Mouse (Mus musculus) brain, embryonic 14.5 days (tissue): ENCODE results near the gene M1ap. TPM values are rescaled to one million over a fixed set of nuclear protein-coding genes. Genes with fewer than 3 reads are reported as not detected.

Experiments used
- DNase-seq: peaks from one replicate; pipeline ENCODE4 v3.0.0-alpha.2; 2011; ENCODE audit warnings: low read depth
- CTCF ChIP-seq: fragments of 200-500 bp; IDR thresholded peaks from 2 replicates; pipeline ENCODE4 v1.5.1; 2012; ENCODE audit warnings: inconsistent platforms, mild to moderate bottlenecking, moderate library complexity, borderline replicate concordance; ENCODE audit not compliant: insufficient read depth, insufficient read length; ENCODE audit errors: extremely low read depth
- POLR2A ChIP-seq: fragments of 200-500 bp; IDR thresholded peaks from 2 replicates; pipeline ENCODE4 v1.6.1; 2012; ENCODE audit warnings: mild to moderate bottlenecking, inconsistent platforms, borderline replicate concordance; ENCODE audit not compliant: poor library complexity, insufficient read depth, insufficient read length, severe bottlenecking; ENCODE audit errors: extremely low read depth
- polyA plus RNA-seq: library from polyadenylated mRNA; depleted of rRNA; stranded (reverse); fragments of >200 nt; gene quantifications from 2 replicates; pipeline ENCODE4 v1.2.3, GENCODE M21; 2012; rRNA removed

Gene M1ap
- polyA plus RNA-seq, 1 experiment = 0.15 TPM

DNA sequence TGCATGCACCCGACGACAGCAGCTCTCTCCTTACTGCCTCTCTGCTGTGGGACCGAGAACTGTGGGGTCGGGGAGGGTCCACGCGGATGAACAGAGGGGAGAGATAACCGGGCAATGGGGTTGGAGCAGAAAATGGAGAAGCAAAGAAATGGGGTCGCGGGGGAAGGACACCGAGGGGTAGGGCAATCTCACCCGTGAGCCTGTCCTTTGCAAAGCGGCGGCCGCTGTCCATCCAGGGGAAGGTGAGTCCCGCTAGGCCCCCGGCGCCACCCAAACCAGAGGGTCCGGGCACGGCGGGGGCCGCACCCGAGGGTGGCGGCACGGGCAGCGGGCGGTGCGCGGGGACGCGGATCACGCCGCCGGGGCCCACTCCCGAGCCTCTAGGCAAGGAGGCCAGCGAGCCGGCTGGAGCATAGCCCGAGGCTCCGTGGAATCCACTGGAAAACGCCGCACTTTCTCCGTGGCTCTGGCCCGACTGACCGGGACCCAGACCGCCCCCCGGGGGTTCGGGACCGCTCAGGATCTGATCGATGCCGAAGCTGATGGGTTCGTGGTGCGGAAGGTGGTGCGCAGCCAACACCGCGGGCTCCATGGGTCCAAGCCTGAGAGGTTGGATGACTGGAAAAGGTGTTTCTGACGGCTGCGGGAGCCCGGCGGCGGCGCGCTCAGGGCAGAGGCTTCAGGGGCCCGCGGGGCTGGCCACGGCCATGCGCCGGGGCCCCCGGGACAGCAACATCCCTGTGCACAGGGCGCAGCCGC lies 123.0 kb downstream of the M1ap start:
- TF ChIP-seq CTCF = no peak
- no peak for TF ChIP-seq POLR2A
- DNase-seq = no peak

DNA sequence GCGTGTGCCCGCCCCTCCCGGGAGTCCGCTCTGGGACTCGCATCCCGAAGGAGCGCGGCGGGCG lies 123.4 kb downstream of the M1ap start, which contains the start of gene Tlx2:
TSS of gene Tlx2 (minus strand) at position 47 of the 64 bp plus-strand sequence.
- no peak for TF ChIP-seq CTCF
- no peak for TF ChIP-seq POLR2A
- no peak for DNase-seq

DNA sequence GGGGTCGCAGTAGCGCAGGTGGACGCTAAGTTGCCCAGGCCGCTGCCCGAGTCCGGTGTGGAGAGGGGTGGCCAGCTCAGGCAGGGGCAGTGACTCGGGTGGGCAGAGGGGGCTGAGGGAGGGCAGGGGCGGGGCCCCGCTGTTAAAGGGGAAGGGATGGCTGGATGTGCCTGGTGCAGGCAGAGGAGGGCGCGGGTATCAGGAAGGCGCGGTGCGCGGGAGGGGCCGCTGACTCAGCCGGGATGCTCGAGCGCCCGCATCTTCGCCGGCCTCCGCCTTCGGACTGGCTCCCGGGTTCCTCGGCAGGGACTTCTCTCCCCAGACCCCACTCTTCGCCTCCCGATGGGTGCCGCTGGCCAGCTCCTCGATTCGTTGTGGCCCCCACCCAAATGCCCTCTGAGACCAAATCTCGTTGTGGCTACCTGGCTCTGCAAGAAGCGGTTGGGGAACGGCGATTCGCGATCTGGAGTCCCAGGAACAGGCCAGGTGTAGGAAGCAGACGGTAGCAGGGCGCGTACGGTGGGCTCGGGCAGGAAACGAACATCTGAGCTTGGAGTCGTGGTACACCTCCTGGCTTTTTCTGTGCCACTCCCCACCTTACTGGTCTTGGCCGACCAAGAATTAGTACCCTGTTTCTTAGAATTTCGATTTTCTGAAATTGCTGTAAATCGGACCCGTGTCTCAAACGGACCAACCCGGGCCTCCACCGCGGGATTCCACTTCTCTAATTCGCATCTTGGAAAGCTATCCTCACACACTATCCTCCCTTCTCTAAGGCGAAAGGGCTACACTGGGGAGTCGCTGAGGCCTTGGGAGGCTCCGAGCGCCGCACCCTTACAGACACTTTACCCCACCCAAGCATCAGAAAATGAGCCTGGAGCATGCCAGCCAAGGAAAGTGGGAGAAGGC lies 123.9 kb downstream of the M1ap start:
- TF ChIP-seq CTCF (no peak), POLR2A (no peak)
- peak; percentile 62 for DNase-seq

DNA sequence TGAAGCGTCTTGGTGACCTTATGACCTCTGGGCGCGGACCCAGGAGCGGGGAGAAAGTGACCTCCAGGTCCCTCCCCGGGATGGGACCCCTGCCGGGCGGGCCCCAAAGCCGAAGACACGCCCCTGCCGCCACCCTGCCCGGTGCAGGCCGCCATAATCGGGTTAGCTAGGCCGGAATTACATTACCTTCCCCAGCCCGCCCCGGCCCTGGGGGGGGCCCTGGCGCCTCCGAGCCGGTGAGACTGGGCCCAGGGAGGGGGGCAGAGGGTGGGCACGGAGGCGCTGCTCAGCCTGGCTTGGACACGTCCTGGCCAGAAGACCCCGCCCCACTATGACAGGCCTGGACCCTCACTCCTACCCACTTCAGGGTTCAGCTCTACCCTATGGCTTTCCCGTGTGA lies 124.5 kb downstream of the M1ap start:
- DNase-seq = no peak
- no peak for TF ChIP-seq CTCF
- no peak for TF ChIP-seq POLR2A

DNA sequence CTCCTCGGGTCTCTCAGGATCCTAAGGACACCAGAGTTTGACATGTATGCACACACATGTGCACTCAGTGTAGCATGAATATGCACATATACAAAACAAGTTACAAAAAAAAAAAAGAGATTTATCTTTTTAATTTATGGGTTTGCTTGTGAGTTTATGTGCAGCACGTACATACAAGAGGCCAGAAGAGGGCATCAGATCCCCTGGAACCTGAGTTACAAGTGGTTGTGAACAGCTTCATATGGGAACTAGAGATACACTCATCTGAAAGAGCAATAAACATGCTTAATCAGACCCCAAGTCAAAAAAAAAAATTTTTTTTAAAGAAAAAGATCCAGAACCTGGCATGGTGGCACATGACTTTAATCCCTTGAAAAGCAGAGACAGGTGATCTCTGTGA lies 128.3 kb downstream of the M1ap start:
- peak; percentile 32 for DNase-seq
- no peak for TF ChIP-seq CTCF
- no peak for TF ChIP-seq POLR2A

DNA sequence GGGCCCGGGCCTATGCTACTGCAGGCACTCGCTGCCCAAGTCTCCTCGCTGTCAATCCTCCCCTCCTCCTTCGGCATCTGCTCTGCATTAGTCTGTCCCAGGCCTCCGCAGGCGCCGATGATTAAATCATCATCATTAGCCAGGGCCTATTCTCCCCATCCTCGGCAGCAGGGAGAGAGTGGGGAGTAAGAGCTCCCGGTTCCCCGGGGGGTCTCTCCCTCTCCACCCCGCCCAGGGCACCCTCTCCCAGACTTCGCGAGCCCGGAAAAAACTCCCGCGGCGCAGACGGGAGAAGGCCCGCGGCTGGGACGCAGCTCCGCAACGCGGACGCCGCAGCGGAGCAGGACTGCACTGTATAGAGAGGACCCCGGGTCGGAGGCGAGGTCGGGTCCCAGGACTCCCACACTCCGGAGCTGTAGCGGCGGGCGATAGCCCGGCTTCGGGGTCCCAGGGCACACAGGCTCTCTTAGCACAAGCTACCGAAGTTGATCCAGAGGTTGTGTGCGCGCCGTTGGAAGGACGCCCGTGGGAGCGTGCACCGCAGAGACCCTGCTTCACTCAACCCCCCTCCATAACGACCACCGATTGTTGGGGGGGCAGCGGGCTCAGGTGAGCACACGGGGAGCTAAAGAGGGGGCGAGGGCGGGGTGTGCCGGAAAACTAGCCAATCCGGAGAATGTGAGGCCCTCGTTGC lies 131.1 kb downstream of the M1ap start, which contains the start of gene Pcgf1:
TSS of gene Pcgf1 (plus strand) at position 240 of the 694 bp plus-strand sequence.
- TF ChIP-seq POLR2A (no peak; the same call in 1 of the 2 replicates), CTCF (no peak)
- peak; percentile 53 for DNase-seq

DNA sequence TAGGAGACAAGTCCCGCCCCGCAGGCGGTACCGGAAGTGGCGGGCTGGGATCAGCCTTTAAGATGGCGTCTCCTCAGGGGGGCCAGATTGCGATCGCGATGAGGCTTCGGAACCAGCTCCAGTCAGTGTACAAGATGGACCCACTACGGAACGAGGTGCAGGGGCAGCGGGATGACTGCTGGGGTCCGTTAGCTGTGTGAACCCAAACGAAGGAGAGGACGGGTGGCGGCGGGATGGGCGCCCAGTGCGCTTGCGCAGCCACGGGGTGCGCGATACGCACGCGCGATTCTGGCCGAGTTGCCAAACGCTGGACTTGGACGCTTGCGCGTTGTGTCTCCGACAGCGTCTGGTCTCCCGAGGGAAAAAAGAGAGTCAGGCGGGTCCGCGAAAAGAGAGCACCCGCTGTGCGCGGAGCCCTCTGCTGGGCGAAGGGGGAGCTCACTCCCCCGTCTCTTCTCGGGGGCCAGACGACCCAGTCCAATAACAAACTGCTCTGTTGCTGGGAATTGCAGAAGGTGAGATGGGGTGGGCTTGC lies 131.7 kb downstream of the M1ap start:
- DNase-seq = peak; percentile 99
- TF ChIP-seq POLR2A (0 out of 2 replicates have a peak, but pooled peaks have one; percentile 20), CTCF (peak; percentile 49; the same call in 1 of the 2 replicates)

Other genes with a start within 250 kb of the M1ap start
- gene Pole4, start 241.5 kb upstream of the M1ap start, polyA plus RNA-seq = 46.6 and 52.4 TPM in 2 replicates
- 3.6 and 4.7 TPM in 2 replicates for gene Hk2, start 172.4 kb upstream of the M1ap start, polyA plus RNA-seq
- 21.3 and 23.9 TPM in 2 replicates for gene Sema4f, start 7.1 kb upstream of the M1ap start, polyA plus RNA-seq
- gene Dok1, start 86.6 kb downstream of the M1ap start, polyA plus RNA-seq = 2.7 and 2.9 TPM in 2 replicates
- 6.7 and 7.3 TPM in 2 replicates for gene Loxl3, start 87.3 kb downstream of the M1ap start, polyA plus RNA-seq
- 222 and 386 TPM in 2 replicates for gene Aup1, start 107.6 kb downstream of the M1ap start, polyA plus RNA-seq
- gene Htra2, start 108.4 kb downstream of the M1ap start, polyA plus RNA-seq = 63.4 and 99.1 TPM in 2 replicates
- 1.0 and 1.8 TPM in 2 replicates for gene Dqx1, start 110.9 kb downstream of the M1ap start, polyA plus RNA-seq
- gene Tlx2, start 123.4 kb downstream of the M1ap start, polyA plus RNA-seq = 0.31 TPM in 1 of 2 replicates, not detected in the other
- gene Pcgf1, start 131.0 kb downstream of the M1ap start, polyA plus RNA-seq = 39.8 and 66.1 TPM in 2 replicates
- 0.29 and 0.78 TPM in 2 replicates for gene Lbx2, start 139.5 kb downstream of the M1ap start, polyA plus RNA-seq
- gene Ccdc142, start 154.7 kb downstream of the M1ap start, polyA plus RNA-seq = 10.4 and 12.8 TPM in 2 replicates
- gene Gm42688, start 154.7 kb downstream of the M1ap start, polyA plus RNA-seq = 10.3 and 11.6 TPM in 2 replicates
- 99.0 and 142 TPM in 2 replicates for gene Mrpl53, start 162.1 kb downstream of the M1ap start, polyA plus RNA-seq
- 45.3 and 63.1 TPM in 2 replicates for gene Mogs, start 168.6 kb downstream of the M1ap start, polyA plus RNA-seq
- 298 and 440 TPM in 2 replicates for gene Wbp1, start 174.7 kb downstream of the M1ap start, polyA plus RNA-seq
- 43.4 and 47.9 TPM in 2 replicates for gene Ino80b, start 178.5 kb downstream of the M1ap start, polyA plus RNA-seq
- gene Rtkn, start 188.6 kb downstream of the M1ap start, polyA plus RNA-seq = 28.9 and 30.7 TPM in 2 replicates
- 21.2 and 31.4 TPM in 2 replicates for gene Wdr54, start 209.5 kb downstream of the M1ap start, polyA plus RNA-seq
- gene 1700003E16Rik, start 209.5 kb downstream of the M1ap start, polyA plus RNA-seq = 2.9 and 4.1 TPM in 2 replicates
- 217 and 252 TPM in 2 replicates for gene Dctn1, start 219.0 kb downstream of the M1ap start, polyA plus RNA-seq